Mouse (Mus musculus) gastrocnemius, adult 18-20 months (tissue): Measurements from ENCODE around the gene Zzz3. TPM values are rescaled to one million over a fixed set of nuclear protein-coding genes. Genes with fewer than 3 reads are reported as not detected.

ENCODE experiments used
- DNase-seq: peaks from one replicate; pipeline ENCODE4 v3.0.0; 2021; ENCODE audit warnings: low spot score
- total RNA-seq, 2 experiments: library from RNA; stranded (reverse); gene quantifications; 2 replicates each; pipeline ENCODE4 v1.2.3; 2021

Zzz3 gene
- total RNA-seq, 2 experiments from 2014 or later, result 13.4 to 16.5 TPM

GRCm38 (mm10) chr3:152494667-152495360, 99.5 kb downstream of the Zzz3 start:
- DNase-seq, result no peak

DNA sequence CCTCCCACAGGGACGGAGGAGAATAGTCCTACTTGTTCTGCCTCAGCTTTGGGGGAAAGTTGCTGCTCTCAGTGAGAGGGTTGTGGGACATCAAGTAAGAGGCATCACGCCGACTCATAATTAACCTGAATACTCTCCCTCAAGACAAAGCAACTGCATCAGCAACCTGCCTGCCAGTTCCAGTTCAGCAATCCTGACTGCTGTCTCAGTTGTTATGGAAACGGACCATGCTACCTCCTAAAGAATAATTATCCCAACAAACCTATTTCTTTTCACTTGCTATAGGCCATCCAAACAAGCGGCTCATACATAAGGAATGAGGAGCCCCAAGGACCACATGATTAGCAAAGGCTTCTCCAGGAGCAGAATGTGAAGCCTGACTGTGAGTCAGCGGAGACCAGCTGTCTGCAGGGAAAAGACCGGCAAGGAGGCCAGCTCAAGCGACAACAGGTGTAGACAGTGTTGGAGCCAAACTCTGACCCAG, 100.2 kb downstream of the Zzz3 start:
- DNase-seq, result no peak

DNA sequence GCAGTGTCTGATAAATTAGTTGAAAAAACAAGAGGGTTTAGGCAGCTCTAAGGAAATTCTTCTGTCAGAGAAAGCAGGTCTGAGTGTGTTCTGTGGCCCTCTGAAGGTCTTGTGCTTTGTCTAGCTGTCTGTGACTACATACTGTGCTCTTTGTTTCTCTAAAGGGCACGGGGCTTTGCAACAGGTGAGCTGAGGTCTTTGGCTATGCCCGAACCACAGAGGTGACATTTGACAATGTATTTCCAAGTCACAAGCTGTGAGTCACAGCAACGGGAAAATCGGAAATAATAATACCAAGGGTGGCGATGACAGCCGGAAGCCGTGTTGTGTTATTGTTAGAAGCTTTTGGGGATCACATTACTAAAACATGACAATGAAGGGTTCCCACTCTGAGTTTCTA, 101.8 kb downstream of the Zzz3 start:
- no peak for DNase-seq

- no peak for DNase-seq
These were observed 102.6 kb downstream of the Zzz3 start for GRCm38 (mm10) chr3:152497842-152498241.

GRCm38 (mm10) chr3:152498968-152499696, 103.9 kb downstream of the Zzz3 start:
- DNase-seq, result no peak

DNA sequence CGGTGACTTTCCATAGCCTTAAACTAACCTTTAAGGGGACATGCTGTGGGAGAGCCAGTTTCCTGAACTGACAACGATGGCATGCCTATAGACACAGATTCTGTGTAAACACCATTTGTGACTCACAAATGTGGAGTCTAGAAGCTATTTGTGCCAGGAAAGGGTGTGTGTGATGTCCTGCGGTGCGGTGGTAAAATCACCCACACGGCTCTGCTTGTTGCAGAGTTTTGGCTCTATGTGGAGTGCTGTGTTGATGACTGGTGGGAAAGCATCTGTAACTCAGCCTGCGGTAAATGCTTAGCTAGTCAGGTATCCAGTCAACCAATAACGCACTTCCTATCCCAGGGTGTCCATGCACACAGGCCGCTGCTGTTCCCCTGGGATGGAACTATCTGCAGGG, 112.6 kb downstream of the Zzz3 start:
- no peak for DNase-seq

DNA sequence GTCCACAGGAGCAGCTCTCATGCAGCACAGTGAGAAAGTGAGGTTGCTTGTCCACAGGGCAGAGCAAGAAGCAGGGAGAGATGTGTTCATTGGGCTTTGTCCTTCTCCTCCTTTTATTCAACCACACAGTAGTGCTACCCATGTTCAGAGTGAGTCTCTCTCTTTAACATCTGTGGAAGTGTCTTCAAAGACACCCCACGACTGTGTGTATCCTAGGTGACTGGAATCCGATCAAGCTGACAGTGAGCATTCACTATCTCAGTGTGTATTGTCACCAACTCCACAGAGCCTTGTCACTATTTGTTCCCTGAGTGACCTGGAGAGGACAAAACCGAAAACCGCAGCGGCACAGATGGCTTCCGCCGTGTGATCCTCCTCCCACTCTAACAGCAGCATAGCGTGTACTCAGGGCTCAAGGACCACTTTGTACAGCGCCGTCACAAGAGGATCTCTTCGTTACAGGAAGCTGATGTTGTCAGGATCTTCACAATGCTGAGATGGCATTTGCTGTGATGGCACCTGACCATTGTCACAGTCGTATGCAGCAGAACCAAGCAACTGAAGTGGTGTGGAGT, 113.2 kb downstream of the Zzz3 start:
- DNase-seq, result no peak

DNA sequence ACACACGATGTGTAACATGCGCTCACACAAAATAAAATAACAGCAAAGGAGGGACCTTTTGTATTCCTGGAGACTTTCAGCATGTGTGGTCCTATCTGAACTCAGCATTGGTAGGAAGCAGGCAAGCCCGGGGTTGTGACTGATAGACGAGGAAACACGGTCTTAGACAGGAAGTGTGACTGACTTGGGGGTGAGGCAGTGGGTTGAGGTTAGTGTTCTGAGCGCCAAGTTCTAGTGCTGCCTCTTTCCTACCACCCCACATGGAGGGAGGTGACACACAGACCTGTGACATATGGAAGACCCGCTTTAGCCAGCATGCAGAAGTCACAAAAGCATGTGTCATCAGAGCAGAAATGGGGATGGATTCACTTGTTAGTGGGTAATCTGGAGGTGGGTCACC, 114.0 kb downstream of the Zzz3 start:
- no peak for DNase-seq

Other genes with a start within 250 kb of the Zzz3 start
- under 1 TPM in 1 of 2 experiments, not detected in 1; 0.55 TPM for gene Gipc2, start 229.2 kb upstream of the Zzz3 start, total RNA-seq
- 100 to 1,000 TPM in 1 of 2 experiments, 10 to 100 TPM in 1; 51.5 to 107 TPM for gene Dnajb4, start 185.2 kb upstream of the Zzz3 start, total RNA-seq
- 10 to 100 TPM; 21.6 to 31.6 TPM for gene Fubp1, start 185.1 kb upstream of the Zzz3 start, total RNA-seq
- gene Nexn, start 129.1 kb upstream of the Zzz3 start, total RNA-seq, result 100 to 1,000 TPM; 443 to 513 TPM
- gene Miga1, start 55.1 kb upstream of the Zzz3 start, total RNA-seq, result 1 to 10 TPM; 6.4 to 8.2 TPM
- 10 to 100 TPM; 17.6 to 18.1 TPM for gene Usp33, start 49.0 kb upstream of the Zzz3 start, total RNA-seq